Mouse (Mus musculus) retina, embryonic 14.5 days (tissue): ENCODE data around the gene Myo1e.
"Not testable (repeated sequence)": the region's sequence is repeated elsewhere in the genome, so short reads cannot be mapped to it uniquely, and the experiment has no call there.

Experiments
- DNase-seq: peaks from one replicate; pipeline ENCODE4 v3.0.0-alpha.2; 2015; ENCODE audit warnings: low spot score

Myo1e gene

DNA sequence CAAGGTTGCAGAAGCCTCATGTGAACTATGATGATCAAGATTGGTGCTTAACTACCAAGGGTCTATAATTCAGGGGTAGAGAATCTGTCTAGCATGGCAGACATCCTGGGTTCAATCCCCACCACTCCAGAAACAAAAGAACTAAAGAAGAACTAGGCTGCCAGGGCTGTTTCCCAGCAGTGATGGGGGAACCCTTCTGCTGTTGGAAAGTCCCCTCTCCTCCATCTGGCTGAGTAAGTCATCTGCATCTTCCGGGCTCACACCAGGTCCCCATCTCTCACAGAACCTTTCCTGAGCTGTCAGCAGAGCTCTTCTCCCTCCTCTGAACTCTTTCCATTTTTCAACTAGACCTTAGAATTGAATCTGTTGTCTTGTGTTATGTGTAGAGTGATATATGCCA is 45.9 kb downstream of the Myo1e start:
- DNase-seq: no peak

DNA sequence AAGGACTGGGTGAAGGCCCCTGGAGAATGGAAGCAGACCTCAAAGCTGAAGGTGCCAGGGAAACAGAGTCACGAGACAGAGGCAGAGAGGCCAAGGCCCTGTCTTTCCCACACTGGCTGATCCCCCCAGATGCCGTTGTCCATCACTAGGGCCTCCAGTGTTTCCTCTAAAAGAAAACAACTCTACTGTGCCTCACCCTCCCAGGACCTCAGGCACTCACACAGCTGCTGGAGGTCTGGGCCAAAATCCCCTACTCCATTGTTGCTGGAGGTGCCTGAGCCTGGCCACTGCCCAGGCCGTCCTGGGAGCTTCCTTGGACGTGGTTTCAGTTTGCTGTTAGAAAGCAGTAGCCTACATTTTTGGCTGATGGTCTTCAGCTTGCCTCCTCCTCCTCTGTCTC is 47.9 kb downstream of the Myo1e start:
- no peak for DNase-seq

DNA sequence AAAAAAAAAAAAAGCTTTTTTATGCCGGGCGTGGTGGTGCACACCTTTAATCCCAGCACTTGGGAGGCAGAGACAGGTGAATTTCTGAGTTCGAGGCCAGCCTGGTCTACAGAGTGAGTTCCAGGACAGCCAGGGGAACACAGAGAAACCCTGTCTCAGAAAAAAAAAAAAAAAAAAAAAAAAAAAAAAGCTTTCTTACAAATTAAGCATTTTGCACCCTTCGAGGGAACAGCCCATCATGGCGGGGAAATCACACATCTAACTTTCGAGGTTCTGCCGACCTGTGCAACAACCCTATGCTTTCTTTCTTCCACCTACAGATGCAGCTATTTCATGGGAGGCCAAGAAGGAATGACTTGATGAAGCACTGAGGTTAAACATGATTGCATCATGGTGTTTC is 48.9 kb downstream of the Myo1e start:
- not testable (repeated sequence) for DNase-seq

DNA sequence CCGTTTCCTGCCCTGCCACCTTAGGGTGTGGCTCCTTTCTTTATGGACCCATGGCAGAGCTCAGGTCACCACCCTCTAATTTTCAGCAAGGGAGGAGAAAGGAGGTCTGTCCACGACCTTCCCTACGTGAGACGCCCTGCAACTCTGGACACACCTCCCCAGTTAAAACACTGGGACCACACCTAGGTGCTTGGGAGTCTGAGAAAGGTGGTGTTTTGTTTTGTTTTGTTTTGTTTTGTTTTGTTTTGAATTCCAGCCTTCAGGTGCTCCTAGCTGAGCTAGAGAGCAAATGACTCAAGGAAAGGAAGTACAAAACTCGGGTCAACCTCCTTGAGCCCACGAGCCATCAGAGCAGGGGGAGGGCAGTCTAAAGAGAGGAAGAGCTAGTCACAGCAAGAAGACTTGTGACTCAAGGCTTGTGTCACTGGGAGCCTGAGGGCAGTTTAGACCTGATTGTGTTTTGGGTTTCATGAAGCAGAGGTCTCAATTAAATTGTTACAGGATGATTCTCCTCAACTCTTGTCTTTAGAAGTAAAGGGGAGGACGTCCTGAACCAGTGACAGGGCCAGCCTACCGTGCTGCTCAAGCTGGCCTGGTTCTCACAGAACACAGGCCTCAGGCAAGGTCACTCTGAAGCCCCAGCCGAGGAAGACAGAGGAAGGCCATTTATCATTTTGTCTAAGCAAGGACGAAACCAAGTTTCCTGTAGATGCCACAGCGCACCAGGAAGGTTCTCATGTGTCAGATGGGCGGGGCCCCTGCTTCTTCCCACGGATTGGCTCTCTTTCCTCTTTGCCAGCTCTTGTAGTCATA is 50.3 kb downstream of the Myo1e start:
- DNase-seq: no peak

DNA sequence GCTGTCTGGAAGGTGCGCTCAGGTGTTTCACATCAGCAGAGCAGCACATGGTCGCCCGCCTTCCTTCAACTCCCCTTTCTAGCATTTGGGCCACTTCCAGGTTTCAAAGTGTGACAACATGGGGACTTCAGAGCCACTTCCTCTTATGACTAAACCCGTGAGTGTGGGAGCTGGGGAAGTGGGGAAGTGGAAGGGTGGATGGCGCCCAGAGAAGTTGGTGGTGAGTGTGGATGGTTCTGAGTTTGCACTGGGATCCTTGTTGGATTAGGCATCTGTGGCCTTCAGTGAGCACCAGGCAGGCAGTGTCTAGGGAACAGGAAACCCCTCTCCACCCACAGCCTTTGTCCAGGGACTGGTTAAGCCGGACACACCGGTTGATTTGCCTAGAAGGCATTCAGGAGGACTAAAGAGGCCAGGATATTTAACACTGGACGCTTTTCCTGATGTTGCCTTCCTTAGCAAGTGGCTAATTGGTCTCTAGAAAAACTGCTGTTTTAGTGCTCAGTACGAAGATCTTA is 53.2 kb downstream of the Myo1e start:
- no peak for DNase-seq

DNA sequence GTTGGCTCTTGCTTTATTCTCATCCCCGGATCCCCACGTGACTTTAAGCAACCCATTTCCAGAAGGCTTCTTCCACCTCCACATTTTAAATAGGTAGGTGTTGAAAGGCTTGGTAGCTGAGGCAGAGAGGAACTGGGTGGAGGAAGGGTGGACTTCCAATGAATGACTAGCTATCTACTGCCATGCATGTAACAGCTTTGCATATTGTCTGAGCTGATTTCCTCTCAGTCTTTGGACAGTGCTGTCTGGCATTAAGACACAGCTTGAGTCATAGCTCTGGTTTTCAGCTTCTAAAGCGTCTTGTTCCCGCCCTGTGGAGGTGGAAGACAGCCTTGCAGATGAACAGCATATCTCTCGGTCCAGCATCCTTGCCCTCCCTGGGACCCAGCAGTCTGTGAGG is 54.5 kb downstream of the Myo1e start:
- DNase-seq: no peak

DNA sequence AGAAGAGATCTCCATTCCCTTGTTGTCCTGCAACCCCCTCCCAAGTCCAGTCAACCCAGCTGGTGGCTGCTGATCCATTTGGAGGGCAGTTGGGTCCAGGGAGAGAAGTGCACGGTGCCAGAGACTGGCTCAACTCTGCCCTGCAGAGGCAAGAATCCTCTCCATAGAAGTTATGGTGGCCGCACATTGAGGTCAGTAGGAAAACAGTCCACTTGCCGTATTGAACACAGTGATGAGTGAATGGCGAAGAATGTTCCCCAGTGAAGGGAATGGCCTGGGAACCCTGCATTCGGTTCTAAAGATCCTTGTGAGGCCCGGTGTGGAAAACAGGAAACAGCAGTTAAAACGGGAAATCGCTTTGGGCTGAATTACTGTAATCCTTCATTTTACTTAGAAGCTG is 56.0 kb downstream of the Myo1e start:
- no peak for DNase-seq

DNA sequence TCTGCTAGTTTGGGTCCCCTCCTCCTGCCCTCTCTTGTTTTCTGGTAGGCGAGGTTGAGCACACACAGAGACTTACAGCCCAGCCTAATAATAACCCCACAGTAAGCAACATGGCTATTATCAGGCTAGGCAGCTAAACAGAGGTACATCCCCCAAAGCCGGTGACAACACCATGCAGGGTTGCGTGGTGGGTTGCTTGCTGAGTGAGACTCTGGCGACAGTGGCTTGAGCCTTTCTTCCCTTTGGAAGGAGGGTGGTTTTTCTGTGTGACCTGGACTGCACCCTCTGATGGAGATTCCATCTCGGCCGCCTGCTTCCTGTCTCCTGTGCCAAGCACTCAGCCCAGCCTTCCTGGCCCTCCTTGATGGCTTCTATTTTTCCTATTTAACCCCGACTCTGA is 56.6 kb downstream of the Myo1e start:
- DNase-seq: no peak

DNA sequence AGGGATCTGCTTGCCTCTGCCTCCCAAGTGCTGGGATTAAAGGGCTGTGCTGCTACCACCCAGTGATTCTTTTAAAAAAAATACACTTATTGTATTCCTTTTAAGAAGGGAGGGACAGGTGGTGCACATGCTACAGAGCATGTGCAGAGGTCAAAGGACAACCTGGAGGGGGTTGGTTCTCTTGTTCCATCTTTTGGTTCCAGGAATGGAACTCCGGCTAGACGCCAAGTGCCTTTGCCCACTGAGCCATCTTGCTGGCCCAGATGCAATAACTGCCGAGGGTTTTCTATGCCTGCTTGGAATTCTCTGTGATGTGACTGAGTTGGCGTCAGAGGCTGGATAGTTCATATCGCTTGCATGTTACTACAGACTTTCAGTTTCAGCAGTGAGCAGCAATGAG is 58.4 kb downstream of the Myo1e start:
- DNase-seq: no peak

DNA sequence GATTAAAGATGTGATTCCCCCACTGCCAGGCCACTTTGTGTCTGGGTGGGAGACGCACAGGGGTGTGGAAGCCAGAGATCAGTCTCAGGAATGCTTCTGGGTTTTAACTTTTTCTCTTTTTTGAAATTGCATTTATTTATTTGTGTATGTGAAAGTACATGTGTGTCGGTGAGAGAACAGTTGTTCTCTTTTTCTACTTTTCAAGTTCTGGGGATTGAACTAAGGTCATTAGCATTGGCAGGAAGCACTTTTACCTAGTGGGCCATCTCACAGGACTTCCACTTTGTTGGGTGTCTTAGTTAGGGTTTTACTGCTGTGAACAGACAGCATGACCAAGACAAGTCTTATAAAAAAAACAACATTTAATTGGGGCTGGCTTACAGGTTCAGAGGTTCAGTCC is 59.0 kb downstream of the Myo1e start:
- no peak for DNase-seq

DNA sequence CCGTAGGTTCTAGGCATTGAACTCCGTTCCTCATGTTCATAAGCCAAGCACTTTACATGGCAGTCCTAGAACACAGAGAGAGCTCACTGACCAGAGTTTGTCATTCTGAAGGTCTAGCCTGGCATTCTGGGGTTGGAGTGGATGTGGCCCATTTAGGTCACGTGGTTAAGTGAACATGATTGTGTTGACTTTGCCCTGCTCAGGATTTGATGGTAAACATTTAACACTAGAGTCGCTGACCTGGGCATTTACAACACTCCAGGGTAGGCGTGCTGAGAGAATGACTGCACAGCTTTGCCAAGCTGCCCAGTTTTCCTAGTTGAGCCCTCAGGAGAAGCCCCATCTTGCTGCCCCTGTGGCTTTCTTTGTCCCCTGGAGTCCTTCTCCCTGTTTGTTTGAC is 60.0 kb downstream of the Myo1e start:
- no peak for DNase-seq

DNA sequence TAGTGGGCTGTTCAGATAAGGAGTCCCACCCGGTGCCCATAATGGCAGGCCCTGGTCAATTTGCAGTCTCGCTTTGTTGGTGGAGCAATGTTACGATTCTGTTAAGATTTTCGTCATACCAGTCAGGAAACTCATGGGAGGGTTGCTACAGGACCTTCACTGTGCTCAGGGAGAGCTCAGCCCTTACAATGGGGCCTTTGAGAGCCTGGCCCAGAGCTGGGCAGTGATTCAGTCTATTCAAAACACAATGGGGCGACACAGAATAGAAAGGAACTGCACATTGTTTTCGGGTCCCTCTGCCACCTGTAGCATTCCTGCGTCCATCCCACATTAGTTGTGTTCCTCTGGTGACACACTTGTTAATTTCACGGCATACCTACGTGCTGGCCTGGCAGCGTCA is 62.2 kb downstream of the Myo1e start:
- DNase-seq: no peak

DNA sequence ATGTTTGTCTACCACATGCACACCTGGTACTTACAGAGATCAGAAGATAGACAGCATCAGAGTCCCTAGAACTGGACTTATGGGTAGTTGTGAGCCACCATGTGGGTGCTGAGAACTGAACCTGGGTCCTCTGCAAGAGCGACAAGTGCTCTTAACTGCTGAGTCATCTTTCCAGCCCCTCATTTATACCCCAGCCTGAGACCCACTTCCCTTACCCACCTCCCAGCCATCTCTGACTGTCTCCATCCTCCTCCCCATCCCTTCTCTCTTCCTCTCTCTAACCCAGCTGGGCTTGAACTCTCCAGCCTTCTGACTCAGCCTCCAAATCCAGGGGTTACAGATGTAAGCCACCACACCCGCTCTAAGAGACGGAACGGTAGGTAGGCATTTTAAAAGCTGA is 63.3 kb downstream of the Myo1e start:
- no peak for DNase-seq

DNA sequence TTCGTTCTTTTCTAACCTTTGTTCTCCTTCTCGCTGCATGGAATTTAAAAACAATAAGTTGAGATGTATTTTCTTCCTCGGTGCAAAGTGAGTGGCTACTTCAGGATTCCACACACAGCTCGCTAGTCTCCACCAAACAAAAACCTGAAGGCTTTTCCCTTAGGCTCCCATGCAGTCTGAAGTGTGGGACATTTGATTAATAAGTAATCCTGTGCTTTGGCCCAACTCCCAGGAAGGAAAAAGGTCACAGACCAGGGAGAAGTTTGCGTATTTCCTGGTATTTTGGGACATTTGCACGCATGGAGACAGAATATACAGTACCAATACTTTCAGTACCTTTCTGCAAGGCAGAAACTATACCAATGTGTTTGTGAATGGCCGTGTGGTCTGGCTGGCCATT is 64.0 kb downstream of the Myo1e start:
- no peak for DNase-seq

DNA sequence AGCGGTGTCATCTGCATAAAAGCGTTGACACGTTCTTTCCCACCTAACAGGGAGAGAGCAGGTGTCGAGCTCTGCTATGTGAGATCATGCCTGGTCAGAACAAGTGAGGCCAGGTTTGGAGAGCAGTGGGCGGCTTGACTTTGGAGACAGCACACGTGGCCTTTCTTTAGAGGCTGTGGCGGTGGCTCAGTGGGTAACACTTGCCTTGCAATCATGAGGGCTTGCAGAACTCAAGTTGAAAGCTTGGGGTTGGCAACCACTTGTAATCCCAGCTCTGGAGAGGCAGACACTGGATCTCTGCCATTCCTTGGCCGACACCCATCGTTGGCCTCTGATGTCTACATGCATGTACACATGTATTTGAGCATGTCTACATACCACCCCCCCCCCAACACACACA is 64.5 kb downstream of the Myo1e start:
- no peak for DNase-seq

DNA sequence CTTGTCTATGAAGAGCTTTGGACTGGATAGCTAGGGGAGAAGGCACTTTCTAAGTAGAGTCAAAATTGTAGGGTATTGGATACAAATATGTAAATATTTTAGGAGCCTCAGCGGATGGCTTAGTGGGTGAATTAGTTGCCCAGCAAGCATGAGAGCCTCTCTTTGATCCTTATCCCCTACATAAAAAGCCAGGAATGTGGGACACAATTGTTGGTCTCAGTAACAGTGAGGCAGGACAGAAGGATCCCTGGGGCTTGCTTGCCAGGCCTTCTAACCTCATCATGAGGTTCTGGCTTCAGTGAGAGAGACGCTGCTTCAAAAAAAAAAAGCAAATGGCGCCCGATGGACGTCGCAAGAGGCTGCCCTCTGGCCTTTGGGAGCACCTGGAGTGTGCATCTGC is 66.9 kb downstream of the Myo1e start:
- no peak for DNase-seq

DNA sequence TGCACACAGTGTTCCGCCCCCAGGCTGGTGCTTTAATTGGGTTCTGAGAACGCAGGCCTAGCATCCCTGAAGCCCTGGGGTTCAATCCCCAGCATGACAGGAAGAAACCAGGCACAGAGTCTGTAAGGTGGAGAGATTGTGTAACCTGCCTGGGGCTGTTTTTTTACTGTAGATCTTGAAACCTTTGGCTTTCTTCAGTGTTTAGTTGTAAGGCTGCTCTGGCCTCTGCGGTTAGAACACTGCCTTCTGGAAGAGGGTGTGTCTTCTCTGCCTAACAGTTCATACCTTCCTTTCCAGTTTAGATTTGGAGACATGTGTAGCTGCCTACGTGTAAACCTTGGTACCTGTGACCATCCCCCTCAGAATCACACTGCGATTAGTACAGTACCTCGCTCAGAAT is 67.3 kb downstream of the Myo1e start:
- no peak for DNase-seq

DNA sequence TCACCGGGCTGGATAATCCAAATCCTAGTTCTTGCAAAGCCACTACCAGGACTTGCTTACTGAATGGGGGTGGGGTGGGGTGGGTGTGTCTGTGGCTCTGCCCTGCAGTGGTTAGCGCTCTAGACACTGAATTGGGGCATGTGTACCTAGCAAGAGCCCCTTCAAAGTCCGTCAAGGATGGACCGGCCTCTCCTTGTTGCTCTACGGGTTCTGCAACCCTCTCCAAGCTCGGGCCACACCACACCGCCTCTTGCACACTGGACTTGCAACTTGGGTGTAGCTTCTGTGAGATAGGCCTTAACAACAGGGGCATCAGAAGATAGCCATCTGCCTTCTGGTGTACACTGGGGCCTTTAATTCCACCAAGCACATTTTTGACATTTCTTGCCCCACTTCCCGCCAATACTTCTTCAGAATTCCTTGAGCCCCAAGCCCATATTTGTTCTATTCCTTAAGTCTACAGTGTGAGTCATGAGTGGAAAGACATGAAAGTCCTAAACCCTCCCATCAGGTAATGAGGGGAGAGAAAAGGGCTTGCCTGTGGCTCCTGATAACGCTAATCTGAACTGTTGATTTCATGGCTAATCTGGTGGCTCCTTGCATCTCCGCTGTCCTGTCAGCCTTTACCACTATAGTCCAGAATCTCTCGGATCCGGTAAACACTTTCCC is 67.9 kb downstream of the Myo1e start:
- no peak for DNase-seq

DNA sequence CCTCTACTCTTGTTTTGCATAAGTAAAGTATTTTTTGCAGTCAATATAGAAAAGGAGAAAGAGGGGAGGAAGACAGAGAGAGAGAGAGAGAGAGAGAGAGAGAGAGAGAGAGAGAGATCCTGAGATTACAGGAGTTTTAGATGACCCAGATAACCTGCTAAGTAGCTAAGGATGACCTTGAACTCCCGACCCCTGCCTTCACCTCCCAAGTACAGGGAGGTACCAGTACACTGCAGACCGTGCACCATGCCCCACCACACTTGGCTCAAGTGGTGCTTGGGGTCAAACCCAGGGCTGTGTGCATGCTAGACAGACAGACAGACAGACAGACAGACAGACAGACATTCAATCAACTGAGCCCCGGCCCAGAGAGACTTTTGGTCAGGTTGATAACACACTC is 69.9 kb downstream of the Myo1e start:
- DNase-seq: no peak

DNA sequence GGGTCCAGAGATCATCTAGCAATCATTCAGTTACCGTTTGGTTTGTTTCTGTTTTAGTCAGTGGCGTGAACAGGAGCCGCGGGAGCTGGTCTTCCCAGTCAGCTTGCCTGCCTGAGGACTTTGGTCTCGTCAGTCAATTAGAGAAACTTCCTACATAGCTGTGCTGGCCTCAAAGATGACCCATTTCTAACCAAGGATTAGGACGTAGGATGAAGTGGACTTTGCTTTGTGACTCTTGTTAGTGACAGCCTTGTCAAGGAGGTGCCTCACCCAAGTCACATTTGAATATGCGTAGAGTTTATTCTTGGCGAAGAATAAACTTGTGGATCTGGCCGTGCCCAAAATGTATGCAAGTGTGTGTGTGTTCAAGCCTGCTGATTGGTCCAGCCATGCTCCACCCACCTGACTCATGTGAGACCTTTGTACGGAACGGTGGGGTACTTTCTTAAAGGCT is 70.4 kb downstream of the Myo1e start:
- DNase-seq: no peak

DNA sequence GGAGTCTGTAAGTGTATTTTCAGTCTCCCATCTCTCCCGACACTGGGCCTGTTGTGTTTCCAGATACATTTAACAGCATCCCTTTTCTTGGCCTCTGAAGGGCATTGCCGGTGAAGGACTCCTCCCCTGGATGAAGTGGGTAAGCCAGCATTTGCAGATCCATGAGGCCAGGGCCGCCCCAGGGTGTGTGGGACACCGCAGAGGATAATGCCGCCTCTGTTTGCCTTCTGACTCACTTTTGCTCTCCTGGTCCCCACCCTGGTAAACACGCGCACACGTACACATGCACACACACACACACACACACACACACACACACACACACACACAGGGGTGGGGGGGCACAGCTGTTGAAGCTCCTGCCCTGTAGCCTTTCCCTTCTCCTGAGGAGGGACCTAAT is 74.3 kb downstream of the Myo1e start:
- no peak for DNase-seq

DNA sequence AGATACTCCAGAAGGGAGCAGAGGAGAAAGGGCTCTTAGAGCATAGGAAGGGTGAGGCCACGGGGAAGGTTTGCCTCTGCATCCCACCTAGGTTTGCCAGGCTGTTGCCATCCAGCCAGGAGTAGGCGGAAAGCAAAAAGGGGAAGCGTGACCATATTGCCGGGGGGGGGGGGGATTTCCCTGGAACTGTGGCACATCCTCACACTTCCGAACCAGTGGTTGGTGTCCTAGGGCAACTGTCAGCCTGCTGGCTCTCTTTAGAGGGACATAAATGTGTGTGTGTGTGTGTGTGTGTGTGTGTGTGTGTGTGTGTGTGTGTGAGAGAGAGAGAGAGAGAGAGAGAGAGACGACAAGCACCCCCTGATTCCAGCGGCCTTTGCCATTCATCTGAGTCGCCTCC is 75.0 kb downstream of the Myo1e start:
- no peak for DNase-seq

DNA sequence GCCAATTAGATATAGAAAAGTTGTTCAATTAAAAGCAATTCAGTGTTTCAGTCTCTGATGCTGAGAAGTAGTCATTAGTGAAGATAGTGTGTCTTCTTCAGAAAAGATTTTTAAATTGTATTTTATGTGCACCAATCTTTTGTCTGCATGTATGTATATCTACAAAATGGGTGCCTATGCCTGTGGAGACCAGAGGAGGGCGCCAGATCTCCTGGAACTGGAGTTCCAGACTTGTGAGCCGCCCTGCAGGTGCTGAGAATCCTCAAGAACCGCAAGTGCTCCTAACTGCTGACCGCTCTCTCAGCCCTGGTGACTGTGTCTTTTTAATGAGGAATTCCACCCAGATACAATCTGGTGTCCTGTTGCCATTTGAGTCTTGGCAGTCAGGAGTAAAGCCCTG is 76.0 kb downstream of the Myo1e start:
- no peak for DNase-seq
